Mouse (Mus musculus): ENCODE results near the gene Dpf1. TPM values are rescaled to one million over a fixed set of nuclear protein-coding genes. Genes with fewer than 3 reads are reported as not detected.

Gene Dpf1
- polyA plus RNA-seq, 1 experiment from 2014 or later = 1.9 TPM

GRCm38 (mm10) chr7:29340247-29340646 is 36.5 kb downstream of the Dpf1 start:
- H3K4me1 ChIP-seq (replicated peaks; ENCODE audit: control insufficient read depth, insufficient read depth) = no peaks in the 10 kb centered on the region
- H3K9ac ChIP-seq (ENCODE audit: low read length) = no peak overlapping the region
- H3K4me2 ChIP-seq (replicated peaks; ENCODE audit: low read depth) = no peak overlapping the region
- H3K9me3 ChIP-seq (ENCODE audit: control insufficient read depth, low read length) = no peaks in the 10 kb centered on the region
- ATAC-seq (ENCODE audit: low FRiP score, low TSS enrichment) (no peak), DNase-seq (ENCODE audit: low spot score) (no peak)
- H3K27me3 ChIP-seq (ENCODE audit: control insufficient read depth, insufficient read depth, low read length) = no peaks in the 10 kb centered on the region
- TF ChIP-seq CTCF (IDR thresholded peaks at IDR 0.05; ENCODE audit: low read depth) (no peak), EP300 (optimal IDR thresholded peaks at IDR 0.05) (no peak)
- 88% methylated on average over 9 of the region's 9 CpGs for WGBS
- no peak overlapping the region for H3K4me3 ChIP-seq (ENCODE audit: low read depth, low read length)
- H3K27ac ChIP-seq (replicated peaks) = no peak overlapping the region
- H3K36me3 ChIP-seq (ENCODE audit: control insufficient read depth, insufficient read depth, low read length) = peaks cover 13% of the 10 kb centered on the region

GRCm38 (mm10) chr7:29340838-29341237 is 37.1 kb downstream of the Dpf1 start:
- WGBS = 86% methylated on average over 8 of the region's 8 CpGs
- no peak overlapping the region for H3K4me3 ChIP-seq (ENCODE audit: low read depth, low read length)
- DNase-seq (ENCODE audit: low spot score) = no peak
- H3K4me1 ChIP-seq (replicated peaks; ENCODE audit: control insufficient read depth, insufficient read depth) = no peaks in the 10 kb centered on the region
- H3K9ac ChIP-seq (ENCODE audit: low read length) = no peak overlapping the region
- H3K9me3 ChIP-seq (ENCODE audit: control insufficient read depth, low read length) = no peaks in the 10 kb centered on the region
- H3K27ac ChIP-seq (replicated peaks) = no peak overlapping the region
- no peak overlapping the region for H3K4me2 ChIP-seq (replicated peaks; ENCODE audit: low read depth)
- peaks cover 13% of the 10 kb centered on the region for H3K36me3 ChIP-seq (ENCODE audit: control insufficient read depth, insufficient read depth, low read length)
- H3K27me3 ChIP-seq (ENCODE audit: control insufficient read depth, insufficient read depth, low read length) = no peaks in the 10 kb centered on the region
- ATAC-seq (ENCODE audit: low FRiP score, low TSS enrichment) = no peak
- TF ChIP-seq CTCF (IDR thresholded peaks at IDR 0.05; ENCODE audit: low read depth) = no peak

DNA sequence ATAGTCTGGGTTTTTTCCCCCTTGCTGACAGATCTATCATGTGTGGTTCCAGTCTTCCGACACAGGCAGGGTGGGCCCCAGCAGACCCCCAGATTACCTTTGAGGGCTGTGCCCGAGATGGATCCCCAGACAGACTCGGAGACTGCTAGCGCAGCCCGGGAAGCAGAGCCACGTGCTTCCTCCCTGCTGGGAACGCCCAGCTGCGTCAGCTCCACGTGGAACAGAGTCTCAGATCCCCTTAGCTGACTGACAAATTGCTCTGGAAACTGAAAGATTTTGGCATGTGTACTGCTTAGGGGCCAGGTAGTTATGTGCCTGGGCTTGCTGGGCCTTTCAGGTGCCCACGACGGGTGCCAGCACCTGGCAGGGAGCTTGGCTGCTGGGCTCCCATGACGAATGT is 38.0 kb downstream of the Dpf1 start:
- H3K4me1 ChIP-seq (replicated peaks; ENCODE audit: control insufficient read depth, insufficient read depth) = no peaks in the 10 kb centered on the region
- no peaks in the 10 kb centered on the region for H3K9me3 ChIP-seq (ENCODE audit: control insufficient read depth, low read length)
- no peak overlapping the region for H3K27ac ChIP-seq (replicated peaks)
- WGBS = 56% methylated on average over 12 of the region's 12 CpGs
- H3K4me2 ChIP-seq (replicated peaks; ENCODE audit: low read depth) = no peak overlapping the region
- no peak; the same call in 1 of the 2 replicates for ATAC-seq (ENCODE audit: low FRiP score, low TSS enrichment)
- DNase-seq (ENCODE audit: low spot score) = no peak
- no peaks in the 10 kb centered on the region for H3K27me3 ChIP-seq (ENCODE audit: control insufficient read depth, insufficient read depth, low read length)
- H3K9ac ChIP-seq (ENCODE audit: low read length) = no peak overlapping the region
- H3K4me3 ChIP-seq (ENCODE audit: low read depth, low read length) = no peak overlapping the region
- H3K36me3 ChIP-seq (ENCODE audit: control insufficient read depth, insufficient read depth, low read length) = peaks cover 13% of the 10 kb centered on the region
- TF ChIP-seq EP300 (optimal IDR thresholded peaks at IDR 0.05) = no peak
- no peak for TF ChIP-seq CTCF (IDR thresholded peaks at IDR 0.05; ENCODE audit: low read depth)

GRCm38 (mm10) chr7:29342489-29343092 is 38.8 kb downstream of the Dpf1 start:
- Histone ChIP-seq H3K27ac (replicated peaks) (no peak overlapping the region; the same call in 1 of the 2 replicates), H3K9ac (ENCODE audit: low read length) (no peak overlapping the region; the same call in 1 of the 2 replicates)
- 59% methylated on average over 8 of the region's 8 CpGs for WGBS

DNA sequence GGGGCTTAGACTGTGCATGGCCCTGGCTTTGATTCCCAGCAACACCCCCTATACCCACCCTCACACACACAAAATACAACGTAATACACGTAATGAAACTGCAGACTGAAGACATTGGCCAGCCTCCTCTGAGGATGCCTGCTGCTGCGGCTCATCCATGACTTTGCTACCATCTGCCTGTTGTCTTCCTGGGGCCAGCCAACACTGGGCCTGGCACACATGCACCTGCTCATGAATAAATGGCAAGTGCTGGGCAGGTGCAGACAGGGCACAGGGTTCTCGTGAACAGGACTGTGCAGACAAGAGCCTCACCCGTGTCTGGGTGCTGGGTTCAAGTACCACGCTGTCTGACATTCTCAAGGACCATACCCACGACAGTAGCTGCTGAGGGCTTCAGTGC is 40.0 kb downstream of the Dpf1 start:
- no peaks in the 10 kb centered on the region for H3K4me1 ChIP-seq (replicated peaks; ENCODE audit: control insufficient read depth, insufficient read depth)
- no peak overlapping the region for H3K9ac ChIP-seq (ENCODE audit: low read length)
- WGBS = 90% methylated on average over 7 of the region's 7 CpGs
- no peak overlapping the region for H3K27ac ChIP-seq (replicated peaks)
- no peaks in the 10 kb centered on the region for H3K27me3 ChIP-seq (ENCODE audit: control insufficient read depth, insufficient read depth, low read length)
- no peak for TF ChIP-seq EP300 (optimal IDR thresholded peaks at IDR 0.05)
- TF ChIP-seq CTCF (IDR thresholded peaks at IDR 0.05; ENCODE audit: low read depth) = no peak
- H3K4me2 ChIP-seq (replicated peaks; ENCODE audit: low read depth) = no peak overlapping the region
- DNase-seq (ENCODE audit: low spot score) (no peak), ATAC-seq (ENCODE audit: low FRiP score, low TSS enrichment) (no peak)
- no peaks in the 10 kb centered on the region for H3K9me3 ChIP-seq (ENCODE audit: control insufficient read depth, low read length)
- no peak overlapping the region for H3K4me3 ChIP-seq (ENCODE audit: low read depth, low read length)
- H3K36me3 ChIP-seq (ENCODE audit: control insufficient read depth, insufficient read depth, low read length) = peaks cover 21% of the 10 kb centered on the region

More at GRCm38 (mm10) chr7:29342489-29343092, 38.8 kb downstream of the Dpf1 start:
- no peak for ATAC-seq (ENCODE audit: low FRiP score, low TSS enrichment)
- Histone ChIP-seq H3K9me3 (ENCODE audit: control insufficient read depth, low read length) (no peaks in the 10 kb centered on the region), H3K4me2 (replicated peaks; ENCODE audit: low read depth) (no peak overlapping the region), H3K4me1 (replicated peaks; ENCODE audit: control insufficient read depth, insufficient read depth) (no peaks in the 10 kb centered on the region), H3K27me3 (ENCODE audit: control insufficient read depth, insufficient read depth, low read length) (no peaks in the 10 kb centered on the region), H3K4me3 (ENCODE audit: low read depth, low read length) (no peak overlapping the region), H3K36me3 (ENCODE audit: control insufficient read depth, insufficient read depth, low read length) (peaks cover 15% of the 10 kb centered on the region)
- TF ChIP-seq CTCF (IDR thresholded peaks at IDR 0.05; ENCODE audit: low read depth) = no peak
- no peak for TF ChIP-seq EP300 (optimal IDR thresholded peaks at IDR 0.05)
- DNase-seq (ENCODE audit: low spot score) = no peak

GRCm38 (mm10) chr7:29345534-29345933 is 41.8 kb downstream of the Dpf1 start:
- Histone ChIP-seq H3K4me1 (replicated peaks; ENCODE audit: control insufficient read depth, insufficient read depth) (no peaks in the 10 kb centered on the region), H3K9me3 (ENCODE audit: control insufficient read depth, low read length) (no peaks in the 10 kb centered on the region), H3K4me3 (ENCODE audit: low read depth, low read length) (no peak overlapping the region), H3K36me3 (ENCODE audit: control insufficient read depth, insufficient read depth, low read length) (peaks cover 29% of the 10 kb centered on the region), H3K27ac (replicated peaks) (no peak overlapping the region), H3K4me2 (replicated peaks; ENCODE audit: low read depth) (no peak overlapping the region), H3K9ac (ENCODE audit: low read length) (no peak overlapping the region), H3K27me3 (ENCODE audit: control insufficient read depth, insufficient read depth, low read length) (no peaks in the 10 kb centered on the region)
- no peak for DNase-seq (ENCODE audit: low spot score)
- WGBS = 90% methylated on average over 4 of the region's 4 CpGs
- no peak for ATAC-seq (ENCODE audit: low FRiP score, low TSS enrichment)
- no peak for TF ChIP-seq EP300 (optimal IDR thresholded peaks at IDR 0.05)
- TF ChIP-seq CTCF (IDR thresholded peaks at IDR 0.05; ENCODE audit: low read depth) = no peak
